Mouse (Mus musculus) hematopoietic stem cell, adult 5-6 weeks (primary cell): Measurements from ENCODE around the gene Fyn. TPM values are rescaled to one million over a fixed set of nuclear protein-coding genes. Genes with fewer than 3 reads are reported as not detected.

Source experiments
- ATAC-seq, 2 experiments: fragments of 125-278 bp in 1 of 2; replicated peaks in 1 of 2; 2 replicates each; pipeline ENCODE4 v1.8.0; 2016 to 2017; ENCODE audit warnings: inconsistent platforms in 2 of 2, mild to moderate bottlenecking in 2 of 2, moderate number of reproducible peaks in 2 of 2, low read depth in 1 of 2, moderate TSS enrichment in 1 of 2; ENCODE audit not compliant: low FRiP score in 2 of 2, poor library complexity in 2 of 2, severe bottlenecking in 2 of 2, insufficient read depth in 1 of 2, low TSS enrichment in 1 of 2
- total RNA-seq: library from RNA; stranded (forward); fragments of 172-1452, 232-1000 nt; gene quantifications from 2 replicates; pipeline ENCODE4 v1.2.3, GENCODE M21; 2017

Gene Fyn
- total RNA-seq, 1 experiment from 2014 or later = 43.7 TPM

DNA sequence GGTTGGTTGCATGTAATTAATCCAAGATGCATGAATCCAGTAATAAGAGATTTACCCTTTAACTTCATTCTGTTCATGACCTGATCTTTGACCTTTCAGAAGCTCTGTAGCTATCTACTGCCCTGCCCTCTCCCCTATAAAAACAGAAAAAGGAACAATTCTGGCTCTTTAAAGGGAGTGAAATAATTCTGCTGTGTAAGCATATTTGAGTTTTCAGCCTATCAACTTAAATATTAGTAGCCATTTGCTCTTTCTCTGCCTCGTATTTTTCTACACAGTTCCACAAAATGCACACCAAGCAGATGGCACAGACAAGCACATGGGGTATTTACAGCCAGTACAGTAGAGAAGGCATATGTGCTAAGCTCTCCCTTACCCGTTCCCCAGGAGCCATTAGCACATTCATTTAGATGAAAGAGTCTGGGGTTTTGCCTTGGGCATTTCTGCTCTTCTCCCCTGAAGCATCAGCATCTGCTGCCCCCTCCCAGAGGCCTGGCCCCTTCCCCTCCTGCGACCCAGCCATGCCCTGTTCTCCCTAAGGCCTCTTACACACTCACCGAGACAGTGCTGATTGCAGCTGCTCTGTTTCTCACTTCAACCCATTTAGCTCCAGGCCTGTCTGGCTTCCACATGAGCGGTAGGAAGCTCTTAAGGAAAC, 58.3 kb downstream of the Fyn start:
- no peak for ATAC-seq

DNA sequence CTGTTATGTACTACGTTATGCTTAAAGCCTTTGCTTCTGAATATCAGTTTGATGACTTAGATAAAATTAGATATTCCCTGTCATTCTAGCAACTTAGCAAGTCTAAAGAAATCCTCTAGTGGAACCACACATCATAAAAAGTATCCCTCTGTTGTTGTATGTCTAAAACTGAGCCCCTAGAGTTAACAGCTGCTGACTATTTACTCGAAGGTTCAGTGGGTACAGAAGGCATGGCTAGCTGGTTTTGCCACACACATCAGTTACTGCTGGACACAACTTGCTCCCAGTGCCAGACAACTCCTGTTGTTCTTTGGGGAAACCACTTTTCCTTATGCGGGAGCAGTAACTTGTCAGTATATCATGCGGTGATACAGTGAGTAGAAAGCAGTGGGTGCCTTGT, 61.0 kb downstream of the Fyn start:
- no peak for ATAC-seq

DNA sequence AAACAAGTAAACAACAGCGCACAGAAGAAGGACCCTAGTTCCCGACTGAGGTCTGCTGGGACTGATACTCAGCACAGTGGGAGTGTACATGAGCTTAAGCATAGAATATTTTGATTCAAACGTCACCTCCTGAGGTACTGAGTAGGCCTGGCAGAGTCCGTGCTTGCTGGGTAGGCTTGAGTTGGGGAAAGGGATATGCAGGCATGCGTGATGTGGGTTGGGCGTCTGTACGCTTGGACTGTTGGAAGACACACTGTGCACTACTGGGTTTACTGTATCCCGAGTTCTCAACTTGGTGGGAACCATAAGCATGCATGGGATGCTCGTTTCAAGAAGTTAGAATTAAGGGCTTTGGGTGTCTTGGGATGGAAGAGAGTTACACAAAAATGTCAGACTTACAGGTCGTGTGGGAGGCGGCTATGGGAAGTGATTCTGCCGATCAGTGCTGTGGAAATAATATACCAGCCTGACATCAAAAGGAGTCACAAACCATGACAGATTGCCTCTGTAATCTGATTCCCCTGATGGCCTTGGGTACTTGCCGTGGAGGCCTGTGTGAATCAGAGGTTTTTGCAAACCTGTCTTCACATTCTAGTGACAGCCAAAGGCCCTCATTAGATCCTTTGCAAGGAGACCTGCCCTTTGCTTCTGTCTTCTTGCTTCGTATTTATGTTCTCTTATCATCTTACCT, 61.6 kb downstream of the Fyn start:
- no peak for ATAC-seq

DNA sequence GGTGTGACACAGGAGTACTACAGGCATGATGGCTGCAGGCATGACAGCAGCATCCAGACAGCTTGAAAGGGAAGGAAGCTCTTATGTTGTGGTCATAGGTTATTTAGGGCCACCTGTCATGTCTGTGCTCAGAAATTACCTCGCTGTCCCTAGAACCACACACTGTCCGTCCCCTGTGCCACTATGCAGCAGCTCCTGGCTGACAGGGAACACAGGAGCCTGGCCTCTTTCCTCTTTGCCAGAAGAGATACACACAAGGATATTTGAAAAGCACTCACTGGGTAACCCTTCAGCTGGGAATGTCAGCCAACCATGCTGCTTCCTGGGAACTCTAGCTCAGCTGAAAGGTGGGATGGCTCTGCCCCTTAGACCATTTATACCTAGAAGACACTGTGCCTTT, 62.6 kb downstream of the Fyn start:
- peak in 1 of 2 experiments; percentile 43; a peak in 2 of 4 replicates for ATAC-seq

DNA sequence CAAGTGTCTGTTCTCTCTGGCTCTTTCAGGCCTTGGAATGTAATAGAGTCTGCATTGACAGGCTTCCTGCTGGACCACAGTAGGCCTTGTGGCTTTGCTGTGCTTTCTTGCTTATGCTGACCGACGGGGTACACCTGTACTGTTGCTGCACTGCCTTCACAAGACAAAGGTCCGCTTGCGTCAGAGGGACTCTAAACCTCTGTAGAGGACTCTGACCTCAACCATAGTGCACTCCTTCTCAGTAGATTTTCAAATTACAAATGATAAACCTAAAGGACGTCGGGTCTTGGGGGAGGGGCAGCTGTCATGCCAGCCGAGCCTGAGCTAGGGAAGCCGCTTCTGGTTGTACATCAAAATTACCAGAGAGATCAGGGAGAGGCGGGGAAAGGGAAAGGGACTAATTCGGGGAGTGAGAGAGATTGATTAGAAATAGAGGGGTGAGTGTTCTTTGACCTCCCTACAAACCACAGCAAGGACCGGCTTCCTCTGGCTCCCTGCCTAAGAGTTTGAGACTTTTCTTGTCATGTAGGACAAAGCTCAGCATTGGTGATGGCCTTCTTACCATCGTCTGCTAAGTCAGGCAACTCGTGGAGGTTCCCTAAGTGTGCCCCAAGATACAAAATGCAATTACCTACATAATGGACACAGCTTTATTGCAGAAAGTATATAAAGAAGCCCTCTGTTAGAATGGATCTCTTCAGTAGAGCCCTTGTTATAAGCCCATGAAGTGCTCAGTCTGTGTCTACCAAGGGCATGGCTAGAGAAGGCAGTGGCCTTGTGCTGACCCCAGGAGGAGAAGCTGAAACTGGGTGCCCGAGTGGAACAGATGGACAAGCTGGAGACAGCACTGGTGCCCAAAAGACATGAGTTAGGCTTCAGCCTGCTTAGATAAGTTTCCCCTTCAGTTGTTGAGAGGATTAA, 64.3 kb downstream of the Fyn start:
- no peak for ATAC-seq

DNA sequence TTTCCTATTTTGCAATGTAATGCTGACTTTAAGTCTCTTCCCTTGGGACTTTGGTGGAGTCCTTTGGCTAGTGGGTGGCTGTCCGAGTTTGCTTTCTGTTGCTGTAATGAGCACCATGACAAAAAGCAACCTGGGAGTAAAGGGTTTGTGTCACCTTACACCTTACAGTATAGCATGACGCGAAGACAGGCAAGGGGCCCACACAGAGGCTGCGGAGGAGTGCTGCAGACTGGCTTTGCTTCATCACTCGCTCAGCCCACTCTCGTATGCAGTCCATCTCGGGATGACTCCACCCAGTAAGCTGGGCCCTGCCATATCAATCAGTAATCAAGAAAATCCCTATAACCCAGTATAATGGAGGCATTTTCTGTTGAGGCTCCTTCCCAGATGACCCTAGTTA, 65.2 kb downstream of the Fyn start:
- ATAC-seq = no peak

DNA sequence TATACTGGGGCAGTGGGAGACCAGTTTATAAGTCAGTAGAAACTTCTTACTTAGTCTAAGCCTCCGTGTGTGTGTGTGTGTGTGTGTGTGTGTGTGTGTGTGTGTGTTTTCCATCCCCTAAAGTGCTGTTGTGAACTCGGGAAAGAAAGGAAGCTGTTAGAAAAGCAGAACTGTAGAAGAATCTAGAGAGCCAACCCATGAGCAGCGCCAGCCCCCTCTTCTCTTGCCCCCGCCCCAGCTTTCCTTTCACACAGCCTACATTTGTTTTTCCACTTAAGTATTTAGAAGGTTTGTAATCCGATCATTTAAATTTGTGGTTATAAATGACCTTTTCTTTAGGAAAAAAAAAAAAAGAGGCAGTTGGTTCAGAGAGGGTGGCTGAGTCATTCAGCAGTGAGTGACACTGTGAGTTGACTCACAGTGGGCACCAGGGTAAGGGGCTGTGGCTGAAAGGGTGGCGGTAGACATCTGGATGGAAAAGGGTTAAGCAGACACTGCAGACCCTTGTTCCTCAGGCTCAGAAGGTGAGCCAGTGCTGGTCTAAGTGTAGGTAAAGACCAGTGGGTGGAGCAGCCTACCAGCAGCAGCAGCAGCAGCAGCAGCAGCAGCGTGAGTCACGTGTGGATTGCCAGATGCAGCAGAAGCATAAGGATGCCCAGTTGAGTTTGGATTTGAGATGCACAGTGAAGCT, 66.2 kb downstream of the Fyn start:
- peak; percentile 31 to 38; a peak in 2 of 4 replicates for ATAC-seq

DNA sequence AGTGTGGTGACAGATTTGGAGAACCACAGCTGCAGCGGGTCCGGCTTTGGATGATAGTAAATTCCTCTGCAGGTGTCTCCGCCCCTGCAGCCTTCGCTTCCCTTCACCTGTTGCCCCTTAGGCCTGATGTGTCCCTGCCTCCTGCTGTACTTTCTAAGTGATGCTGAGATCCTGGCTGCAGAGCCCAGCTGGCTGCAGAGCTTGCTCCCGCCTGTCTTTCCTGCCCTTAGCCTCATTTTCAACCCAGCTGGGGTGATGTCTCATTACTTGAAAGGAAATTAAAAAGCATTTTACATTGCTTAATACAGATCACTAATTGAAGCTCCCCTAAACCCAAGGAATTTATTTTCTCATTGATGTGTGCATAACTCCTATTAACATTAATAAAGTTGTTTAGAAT, 70.2 kb downstream of the Fyn start:
- ATAC-seq = no peak

DNA sequence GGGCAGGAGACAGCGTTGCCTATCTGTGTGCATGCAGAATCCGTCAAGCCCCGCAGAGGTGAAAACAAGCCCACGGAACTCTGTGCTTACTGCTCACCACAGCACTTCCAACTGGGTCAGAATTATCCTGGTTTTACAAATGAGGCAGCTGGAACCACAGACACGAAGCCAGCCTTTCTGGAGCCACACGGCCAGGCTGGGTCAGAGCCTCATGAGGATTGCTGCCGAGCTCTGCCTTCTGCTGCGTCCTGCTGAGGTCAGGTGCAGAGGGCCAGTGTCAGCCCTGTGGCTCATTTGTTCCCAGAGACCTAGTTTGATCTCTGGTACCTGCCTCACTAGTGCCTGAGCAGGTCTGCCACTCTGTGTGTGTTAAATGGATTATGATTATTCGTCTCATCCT, 71.9 kb downstream of the Fyn start:
- no peak for ATAC-seq

DNA sequence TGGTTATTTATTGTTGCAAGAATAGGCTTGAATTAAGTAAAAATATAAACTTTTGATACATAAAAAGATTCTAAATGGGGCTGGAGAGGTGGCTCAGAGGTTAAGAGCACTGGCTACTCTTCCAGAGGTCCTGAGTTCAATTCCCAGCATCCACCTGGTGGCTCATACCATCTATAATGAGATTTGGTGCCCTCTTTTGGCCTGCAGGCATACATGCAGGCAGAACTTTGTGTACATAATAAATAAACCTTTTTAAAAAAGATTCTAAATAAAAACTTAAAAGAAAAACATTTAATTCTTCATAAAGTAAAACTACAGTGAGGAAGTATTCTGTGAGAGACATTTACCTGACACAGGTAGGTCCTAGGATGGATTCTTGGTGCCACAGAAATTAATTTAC, 73.0 kb downstream of the Fyn start:
- no peak for ATAC-seq

DNA sequence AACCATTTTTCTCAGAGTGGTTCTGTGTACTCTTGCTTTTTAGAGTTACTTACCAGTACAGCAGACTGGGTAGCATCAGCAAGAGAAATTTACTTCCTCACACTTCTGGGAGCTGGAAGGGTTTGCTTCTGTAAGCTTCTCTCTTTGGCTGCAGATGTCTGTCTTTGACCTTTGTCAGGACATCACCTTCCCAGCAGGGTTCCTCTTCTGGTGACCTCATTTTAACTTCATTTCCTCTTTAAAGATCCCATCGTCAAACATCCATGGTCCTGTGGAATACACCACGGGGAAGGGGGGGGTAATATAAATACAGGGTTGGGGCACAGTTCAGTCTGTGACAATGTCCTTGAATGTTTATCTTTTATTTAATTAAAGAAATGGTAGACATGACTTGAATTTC, 74.5 kb downstream of the Fyn start:
- ATAC-seq = no peak; a peak in 1 of 4 replicates

DNA sequence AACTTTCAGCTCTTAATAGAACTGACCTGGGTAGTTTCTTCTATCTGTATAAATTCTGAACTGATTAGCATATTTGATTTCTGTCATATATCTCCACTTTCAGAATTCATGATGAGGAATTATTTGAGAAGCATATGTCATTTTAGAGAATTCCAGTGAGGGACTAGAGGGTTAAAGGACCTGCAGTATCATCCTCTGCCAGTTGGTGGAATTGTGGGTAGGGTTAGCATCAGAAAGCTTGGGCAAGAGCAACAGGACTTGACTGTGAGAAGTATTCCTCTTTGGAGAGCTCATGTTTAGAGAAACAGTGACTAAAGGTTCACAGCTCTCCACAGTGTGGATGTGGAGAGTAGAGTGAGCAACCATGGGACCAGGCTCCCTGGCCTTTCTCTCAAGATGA, 75.3 kb downstream of the Fyn start:
- no peak for ATAC-seq

DNA sequence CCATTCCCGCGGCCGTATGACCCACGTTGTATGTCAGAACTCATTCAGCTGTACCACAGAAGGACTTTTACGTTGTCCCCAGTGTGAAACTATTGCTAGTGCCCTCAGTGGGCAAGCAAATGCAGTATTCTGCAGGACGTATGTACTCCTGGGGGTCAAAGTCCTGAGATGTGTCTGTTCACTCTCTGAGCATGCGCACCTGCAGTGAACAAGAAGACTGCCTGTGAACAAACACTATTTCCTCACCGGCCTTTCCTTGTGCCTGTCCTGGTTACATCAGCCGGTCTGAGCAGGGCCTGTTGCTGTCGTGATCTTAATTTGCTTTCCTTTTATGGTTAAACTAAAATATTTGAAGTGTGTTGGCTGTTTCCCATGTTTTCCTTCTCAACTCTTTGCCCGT, 77.2 kb downstream of the Fyn start:
- no peak for ATAC-seq

DNA sequence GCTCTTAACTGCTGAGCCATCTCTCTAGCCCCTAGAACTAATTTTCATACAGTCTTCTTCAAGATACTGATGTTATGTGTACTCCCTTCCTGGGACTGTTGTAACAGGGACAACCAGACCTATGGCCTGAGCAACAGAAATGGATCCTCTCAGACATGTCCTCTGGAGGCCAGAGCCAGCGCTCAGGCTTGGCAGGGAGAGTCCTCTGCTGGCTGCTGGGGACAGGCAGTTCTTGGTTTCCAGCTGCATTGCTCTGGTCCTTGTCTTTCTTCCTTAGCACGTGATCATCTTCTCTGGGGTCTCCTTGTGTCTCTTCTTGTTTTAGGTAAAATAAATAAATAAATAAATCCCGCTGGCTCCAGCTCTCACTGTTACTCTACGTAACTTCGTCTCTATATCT, 78.1 kb downstream of the Fyn start:
- ATAC-seq = no peak

DNA sequence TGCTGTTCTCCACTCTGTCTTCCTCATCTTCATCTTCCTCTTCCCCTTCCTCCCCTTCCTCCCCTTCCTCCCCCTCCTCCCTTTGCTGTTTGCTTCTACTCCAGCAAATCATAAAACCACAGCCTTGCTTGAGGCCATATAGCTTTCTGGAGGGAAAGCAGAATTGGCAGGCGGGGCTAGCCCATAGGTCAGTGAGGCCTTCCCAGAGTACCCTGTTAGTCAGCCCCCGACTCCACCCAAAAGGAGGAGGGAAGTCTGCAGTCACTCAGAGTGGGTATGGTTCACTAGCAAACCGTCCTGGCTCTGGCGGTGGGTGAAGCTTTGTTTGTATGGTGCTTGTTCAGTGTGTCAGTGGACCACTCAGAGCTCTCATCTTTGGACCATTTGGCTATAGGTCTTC, 80.5 kb downstream of the Fyn start:
- ATAC-seq = peak; percentile 12 to 51; a peak in 1 of 4 replicates

DNA sequence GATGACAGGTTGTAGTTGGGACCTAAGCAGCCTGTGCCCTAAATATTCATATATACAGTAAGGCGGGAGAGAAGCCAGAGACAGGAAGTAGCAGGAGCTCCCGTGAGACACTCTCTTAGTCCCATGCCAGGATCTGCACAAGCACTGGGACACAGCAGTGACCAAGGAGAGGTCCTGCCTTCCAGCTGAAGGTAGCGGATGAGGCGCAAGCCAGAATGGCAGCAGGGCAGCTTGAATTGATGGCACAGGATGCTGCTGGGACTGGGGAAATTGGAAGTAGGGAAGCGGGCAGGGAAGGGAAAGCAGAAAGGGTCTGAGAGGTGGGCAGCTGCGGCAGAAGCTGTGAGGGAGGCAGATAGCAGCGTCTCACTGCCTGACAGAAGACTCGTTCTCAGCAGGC, 81.7 kb downstream of the Fyn start:
- ATAC-seq = no peak

DNA sequence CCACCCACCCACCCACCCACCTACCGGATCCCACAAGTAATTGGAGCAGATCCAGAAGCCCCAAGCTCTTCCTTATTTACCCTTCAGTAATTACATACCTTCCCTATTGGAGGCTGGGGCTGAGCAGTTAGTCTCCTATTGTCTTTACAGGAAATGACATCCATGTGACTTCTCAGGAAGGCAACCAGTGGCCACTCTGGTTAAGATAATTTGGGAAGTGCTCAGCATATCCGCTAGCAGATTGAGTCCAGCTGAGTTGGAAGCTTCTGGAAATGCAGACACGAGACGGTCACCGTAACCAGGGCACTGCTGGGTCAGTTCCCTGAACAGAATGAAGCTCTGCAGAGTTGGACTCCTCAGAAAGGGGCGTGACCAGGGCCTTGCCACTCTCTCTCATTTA, 82.4 kb downstream of the Fyn start:
- ATAC-seq = no peak
